Mouse (Mus musculus): ENCODE results near the gene Tmem178b. TPM values are rescaled to one million over a fixed set of nuclear protein-coding genes. Genes with fewer than 3 reads are reported as not detected.

The Tmem178b gene
- polyA plus RNA-seq, 1 experiment = 0.34 TPM

GRCm38 (mm10) chr6:40229985-40230384 lies 356.9 kb downstream of the Tmem178b start:
- no peak overlapping the region for H3K27ac ChIP-seq (ENCODE audit: insufficient read depth, low read length)
- no peak overlapping the region for H3K4me3 ChIP-seq (ENCODE audit: low read depth, low read length)
- no peak overlapping the region for H3K9ac ChIP-seq (ENCODE audit: low read depth, poor library complexity, severe bottlenecking)
- H3K36me3 ChIP-seq (ENCODE audit: control insufficient read depth, insufficient read depth, low read length, poor library complexity, severe bottlenecking) = no peaks in the 10 kb centered on the region
- no peaks in the 10 kb centered on the region for H3K4me1 ChIP-seq (ENCODE audit: control insufficient read depth, insufficient read depth, low read length)
- no peaks in the 10 kb centered on the region for H3K9me3 ChIP-seq (replicated peaks; ENCODE audit: control insufficient read depth, insufficient read depth, low read length, poor library complexity, severe bottlenecking)
- H3K27me3 ChIP-seq (ENCODE audit: control insufficient read depth, insufficient read depth, low read length, poor library complexity, severe bottlenecking) = no peaks in the 10 kb centered on the region
- no peak for TF ChIP-seq CTCF (IDR thresholded peaks at IDR 0.05; ENCODE audit: low read depth, low read length)
- TF ChIP-seq POLR2A (IDR thresholded peaks at IDR 0.05; ENCODE audit: insufficient read depth, low read length) = no peak
- TF ChIP-seq EP300 (IDR thresholded peaks at IDR 0.05; ENCODE audit: insufficient read depth, low read depth, low read length) = no peak

- Histone ChIP-seq H3K9me3 (replicated peaks; ENCODE audit: control insufficient read depth, insufficient read depth, low read length, poor library complexity, severe bottlenecking) (no peaks in the 10 kb centered on the region), H3K36me3 (ENCODE audit: control insufficient read depth, insufficient read depth, low read length, poor library complexity, severe bottlenecking) (no peaks in the 10 kb centered on the region), H3K27ac (ENCODE audit: insufficient read depth, low read length) (no peak overlapping the region), H3K9ac (ENCODE audit: low read depth, poor library complexity, severe bottlenecking) (no peak overlapping the region), H3K4me3 (ENCODE audit: low read depth, low read length) (no peak overlapping the region), H3K4me1 (ENCODE audit: control insufficient read depth, insufficient read depth, low read length) (no peaks in the 10 kb centered on the region), H3K27me3 (ENCODE audit: control insufficient read depth, insufficient read depth, low read length, poor library complexity, severe bottlenecking) (no peaks in the 10 kb centered on the region)
- TF ChIP-seq CTCF (IDR thresholded peaks at IDR 0.05; ENCODE audit: low read depth, low read length) = no peak
- no peak for TF ChIP-seq POLR2A (IDR thresholded peaks at IDR 0.05; ENCODE audit: insufficient read depth, low read length)
- no peak for TF ChIP-seq EP300 (IDR thresholded peaks at IDR 0.05; ENCODE audit: insufficient read depth, low read depth, low read length)
Measured at GRCm38 (mm10) chr6:40234066-40234465, 361.0 kb downstream of the Tmem178b start.

GRCm38 (mm10) chr6:40235793-40236470 lies 362.9 kb downstream of the Tmem178b start:
- H3K9ac ChIP-seq (ENCODE audit: low read depth, poor library complexity, severe bottlenecking) = no peak overlapping the region
- H3K27ac ChIP-seq (ENCODE audit: insufficient read depth, low read length) = no peak overlapping the region
- H3K4me1 ChIP-seq (ENCODE audit: control insufficient read depth, insufficient read depth, low read length) = no peaks in the 10 kb centered on the region
- no peak overlapping the region for H3K4me3 ChIP-seq (ENCODE audit: low read depth, low read length)
- no peaks in the 10 kb centered on the region for H3K36me3 ChIP-seq (ENCODE audit: control insufficient read depth, insufficient read depth, low read length, poor library complexity, severe bottlenecking)
- no peaks in the 10 kb centered on the region for H3K27me3 ChIP-seq (ENCODE audit: control insufficient read depth, insufficient read depth, low read length, poor library complexity, severe bottlenecking)
- no peaks in the 10 kb centered on the region for H3K9me3 ChIP-seq (replicated peaks; ENCODE audit: control insufficient read depth, insufficient read depth, low read length, poor library complexity, severe bottlenecking)
- no peak for TF ChIP-seq POLR2A (IDR thresholded peaks at IDR 0.05; ENCODE audit: insufficient read depth, low read length)
- peak; percentile 77 for TF ChIP-seq CTCF (IDR thresholded peaks at IDR 0.05; ENCODE audit: low read depth, low read length)

- no peak overlapping the region for H3K4me3 ChIP-seq (ENCODE audit: low read depth, low read length)
- TF ChIP-seq EP300 (IDR thresholded peaks at IDR 0.05; ENCODE audit: insufficient read depth, low read depth, low read length) = no peak
- TF ChIP-seq POLR2A (IDR thresholded peaks at IDR 0.05; ENCODE audit: insufficient read depth, low read length) = no peak
- peak; percentile 80 for TF ChIP-seq CTCF (IDR thresholded peaks at IDR 0.05; ENCODE audit: low read depth, low read length)
- no peaks in the 10 kb centered on the region for H3K9me3 ChIP-seq (replicated peaks; ENCODE audit: control insufficient read depth, insufficient read depth, low read length, poor library complexity, severe bottlenecking)
Measured at GRCm38 (mm10) chr6:40236841-40237765, 364.0 kb downstream of the Tmem178b start.

GRCm38 (mm10) chr6:40238857-40239256 lies 365.8 kb downstream of the Tmem178b start:
- no peaks in the 10 kb centered on the region for H3K9me3 ChIP-seq (replicated peaks; ENCODE audit: control insufficient read depth, insufficient read depth, low read length, poor library complexity, severe bottlenecking)
- no peak overlapping the region for H3K27ac ChIP-seq (ENCODE audit: insufficient read depth, low read length)
- TF ChIP-seq CTCF (IDR thresholded peaks at IDR 0.05; ENCODE audit: low read depth, low read length) (no peak), EP300 (IDR thresholded peaks at IDR 0.05; ENCODE audit: insufficient read depth, low read depth, low read length) (no peak), POLR2A (IDR thresholded peaks at IDR 0.05; ENCODE audit: insufficient read depth, low read length) (no peak)
- no peaks in the 10 kb centered on the region for H3K36me3 ChIP-seq (ENCODE audit: control insufficient read depth, insufficient read depth, low read length, poor library complexity, severe bottlenecking)
- H3K4me1 ChIP-seq (ENCODE audit: control insufficient read depth, insufficient read depth, low read length) = no peaks in the 10 kb centered on the region
- no peaks in the 10 kb centered on the region for H3K27me3 ChIP-seq (ENCODE audit: control insufficient read depth, insufficient read depth, low read length, poor library complexity, severe bottlenecking)
- H3K4me3 ChIP-seq (ENCODE audit: low read depth, low read length) = no peak overlapping the region
- H3K9ac ChIP-seq (ENCODE audit: low read depth, poor library complexity, severe bottlenecking) = no peak overlapping the region

More at GRCm38 (mm10) chr6:40236841-40237765, 364.0 kb downstream of the Tmem178b start:
- no peaks in the 10 kb centered on the region for H3K27me3 ChIP-seq (ENCODE audit: control insufficient read depth, insufficient read depth, low read length, poor library complexity, severe bottlenecking)
- no peaks in the 10 kb centered on the region for H3K4me1 ChIP-seq (ENCODE audit: control insufficient read depth, insufficient read depth, low read length)
- H3K27ac ChIP-seq (ENCODE audit: insufficient read depth, low read length) = no peak overlapping the region
- no peaks in the 10 kb centered on the region for H3K36me3 ChIP-seq (ENCODE audit: control insufficient read depth, insufficient read depth, low read length, poor library complexity, severe bottlenecking)
- H3K9ac ChIP-seq (ENCODE audit: low read depth, poor library complexity, severe bottlenecking) = no peak overlapping the region

- H3K36me3 ChIP-seq (ENCODE audit: control insufficient read depth, insufficient read depth, low read length, poor library complexity, severe bottlenecking) = no peaks in the 10 kb centered on the region
- no peaks in the 10 kb centered on the region for H3K9me3 ChIP-seq (replicated peaks; ENCODE audit: control insufficient read depth, insufficient read depth, low read length, poor library complexity, severe bottlenecking)
- H3K27me3 ChIP-seq (ENCODE audit: control insufficient read depth, insufficient read depth, low read length, poor library complexity, severe bottlenecking) = no peaks in the 10 kb centered on the region
- no peak overlapping the region for H3K9ac ChIP-seq (ENCODE audit: low read depth, poor library complexity, severe bottlenecking)
- TF ChIP-seq POLR2A (IDR thresholded peaks at IDR 0.05; ENCODE audit: insufficient read depth, low read length) (no peak), CTCF (IDR thresholded peaks at IDR 0.05; ENCODE audit: low read depth, low read length) (no peak), EP300 (IDR thresholded peaks at IDR 0.05; ENCODE audit: insufficient read depth, low read depth, low read length) (no peak)
- H3K27ac ChIP-seq (ENCODE audit: insufficient read depth, low read length) = no peak overlapping the region
- H3K4me3 ChIP-seq (ENCODE audit: low read depth, low read length) = no peak overlapping the region
- no peaks in the 10 kb centered on the region for H3K4me1 ChIP-seq (ENCODE audit: control insufficient read depth, insufficient read depth, low read length)
Measured at GRCm38 (mm10) chr6:40240671-40241070, 367.6 kb downstream of the Tmem178b start.

Measured in ES-Bruce4 (cell line).